Mouse (Mus musculus): Measurements from ENCODE around the gene Pheta2. TPM values are rescaled to one million over a fixed set of nuclear protein-coding genes. Genes with fewer than 3 reads are reported as not detected.
"Not testable (repeated sequence)": the region's sequence is repeated elsewhere in the genome, so short reads cannot be mapped to it uniquely, and the experiment has no call there.

Pheta2 gene
- total RNA-seq, 2 experiments from 2014 or later = 1.1 to 1.2 TPM

DNA sequence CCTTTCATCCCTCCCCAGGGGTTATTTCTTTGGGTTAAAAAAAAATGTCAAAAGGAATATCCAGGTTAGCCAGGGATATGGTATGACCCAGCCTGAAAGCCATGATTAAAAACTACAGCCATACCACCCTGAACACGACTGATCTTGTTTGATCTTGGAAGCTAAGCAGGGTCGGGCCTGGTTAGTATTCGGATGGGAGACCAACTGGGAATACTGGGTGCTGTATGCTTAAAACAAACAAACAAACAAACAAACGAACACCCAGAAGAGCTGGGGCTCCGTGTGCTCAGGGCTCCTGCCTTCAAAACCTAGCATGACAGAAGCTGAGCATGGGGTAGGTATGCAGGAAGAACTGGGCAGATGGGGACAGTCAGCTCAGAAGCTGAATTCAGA, 3.8 kb downstream of the Pheta2 start:
- intact Hi-C loops (cut with DNase I) = no loop called here
- no peak for DNase-seq

DNA sequence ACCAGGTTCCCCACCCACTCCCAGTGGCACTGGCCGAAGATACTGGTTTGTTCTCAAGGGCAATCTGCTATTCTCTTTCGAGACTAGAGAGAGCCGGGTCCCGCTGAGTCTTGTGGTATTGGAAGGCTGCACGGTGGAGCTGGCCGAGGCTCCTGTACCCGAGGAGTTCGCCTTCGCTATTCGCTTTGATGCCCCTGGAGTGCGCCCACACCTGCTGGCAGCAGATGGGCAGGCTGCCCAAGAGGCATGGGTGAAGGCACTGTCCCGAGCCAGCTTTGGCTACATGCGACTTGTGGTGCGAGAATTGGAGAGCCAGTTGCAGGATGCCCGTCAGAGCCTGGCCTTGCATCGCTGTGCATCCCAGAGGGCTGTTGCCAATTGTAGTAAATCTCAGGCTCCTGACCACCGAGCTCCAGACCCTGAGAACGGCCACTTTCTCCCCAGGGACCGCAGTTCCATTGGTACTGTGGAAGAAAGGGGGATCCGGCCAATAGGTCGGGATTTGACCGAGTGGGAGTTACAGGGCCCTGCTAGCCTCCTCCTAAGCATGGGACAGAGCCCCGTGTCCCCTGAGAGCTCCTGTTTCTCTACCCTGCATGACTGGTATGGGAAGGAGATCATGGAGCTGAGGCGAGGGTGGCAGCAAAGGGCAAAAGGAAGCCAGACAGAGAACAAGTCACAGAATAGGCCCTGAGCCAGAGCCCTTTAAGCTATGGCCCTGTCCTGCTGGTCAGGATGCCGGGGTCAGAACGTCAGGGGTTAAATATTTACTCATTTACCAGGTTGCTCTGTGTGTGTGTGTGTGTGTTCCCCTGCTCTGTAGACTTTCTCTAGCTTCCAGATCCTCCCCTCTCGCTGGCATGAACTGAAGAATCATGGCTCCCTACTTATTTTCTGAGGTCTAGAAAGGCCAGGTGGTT, 4.9 kb downstream of the Pheta2 start:
- intact Hi-C loops (cut with DNase I) = no loop called here
- no peak for DNase-seq

DNA sequence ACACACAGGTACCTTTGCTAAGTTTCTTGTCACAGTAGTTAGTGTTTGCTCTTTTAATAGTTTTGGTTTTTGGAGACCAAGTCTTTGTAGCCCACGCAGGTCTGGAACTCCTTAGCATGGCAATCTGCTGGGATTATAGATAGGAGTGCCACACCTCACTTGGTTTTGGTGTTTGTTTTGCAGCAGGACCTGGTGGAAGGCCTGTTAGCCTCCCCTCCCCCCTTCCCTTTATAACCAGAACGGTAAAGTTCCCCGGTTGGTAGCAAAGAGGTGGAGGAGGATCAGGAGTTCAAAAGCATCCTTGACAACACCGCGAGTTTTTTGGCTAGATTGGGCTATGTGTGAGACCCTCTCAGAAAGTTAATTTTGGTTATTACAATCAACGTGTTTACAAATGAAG, 6.2 kb downstream of the Pheta2 start:
- DNase-seq = no peak
- intact Hi-C loops (cut with DNase I) = no loop called here

- intact Hi-C loops (cut with DNase I) = no loop called here
- DNase-seq = peak; percentile 98
Observed at GRCm38 (mm10) chr15:82345820-82346470, 7.2 kb downstream of the Pheta2 start.

- DNase-seq = no peak
- intact Hi-C loops (cut with DNase I) = no loop called here
Observed at GRCm38 (mm10) chr15:82346580-82347302, 8.0 kb downstream of the Pheta2 start.

GRCm38 (mm10) chr15:82347303-82347676, 8.5 kb downstream of the Pheta2 start:
- DNase-seq = no peak
- intact Hi-C loops (cut with DNase I) = no loop called here

DNA sequence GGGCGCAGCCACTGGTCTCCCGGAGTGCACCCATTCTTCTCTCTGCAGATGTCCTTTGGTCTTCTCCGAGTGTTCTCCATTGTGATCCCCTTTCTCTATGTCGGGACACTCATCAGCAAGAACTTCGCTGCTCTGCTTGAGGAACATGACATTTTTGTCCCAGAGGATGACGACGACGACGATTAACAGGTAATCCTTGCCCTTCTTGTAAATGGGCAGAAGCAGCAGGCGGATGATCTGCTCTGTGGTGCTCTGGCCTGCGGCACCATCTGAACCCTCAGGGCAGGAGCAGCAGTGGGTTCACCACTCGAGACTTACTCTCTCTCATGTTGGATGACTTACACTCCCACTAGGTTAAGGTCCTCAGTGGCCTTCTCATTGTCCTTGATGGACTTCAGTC, 9.1 kb downstream of the Pheta2 start:
- intact Hi-C loops (cut with DNase I) = no loop called here

GRCm38 (mm10) chr15:82348258-82348998, 9.7 kb downstream of the Pheta2 start:
- DNase-seq = no peak
- intact Hi-C loops (cut with DNase I) = no loop called here

More for the DNA sequence above, 9.1 kb downstream of the Pheta2 start:
- no peak for DNase-seq

DNA sequence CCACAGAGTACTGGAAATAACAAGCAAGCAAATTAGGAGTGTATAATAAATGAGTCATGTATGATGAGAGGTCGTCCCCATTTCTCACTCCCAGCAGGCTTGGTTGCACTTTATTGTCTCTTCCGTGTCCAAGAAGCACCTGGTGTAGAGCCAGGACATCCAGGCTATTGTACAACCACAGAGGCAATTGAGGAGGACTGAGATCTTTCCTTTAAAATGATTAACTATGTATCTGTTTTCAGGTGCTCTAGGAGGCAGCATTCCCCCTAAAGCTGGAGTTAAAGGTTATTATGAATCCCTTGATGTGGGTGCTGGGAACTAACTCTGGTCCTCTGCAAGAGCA, 10.2 kb downstream of the Pheta2 start:
- intact Hi-C loops (cut with DNase I) = no loop called here
- DNase-seq = no peak

DNA sequence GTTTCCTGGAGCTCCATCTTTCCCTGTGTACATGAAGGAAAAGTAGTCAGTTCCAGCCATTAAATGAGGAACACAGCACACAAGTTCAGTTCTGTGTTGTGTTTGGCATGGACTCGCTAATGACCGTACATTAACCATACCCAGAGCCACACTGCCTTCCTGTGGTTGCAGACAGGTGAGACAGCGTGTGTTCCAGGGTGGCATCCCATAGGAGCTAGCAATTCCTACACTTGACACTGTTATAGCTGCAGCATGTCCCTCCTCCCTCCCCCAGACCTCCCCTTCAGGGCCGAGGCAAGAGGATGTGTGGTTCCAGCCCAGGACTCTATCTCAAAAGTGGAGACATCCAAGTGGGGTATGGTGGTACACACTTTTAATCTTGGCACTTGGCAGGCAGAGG, 11.6 kb downstream of the Pheta2 start:
- intact Hi-C loops (cut with DNase I) = no loop called here
- DNase-seq = no peak

GRCm38 (mm10) chr15:82351480-82351879, 12.7 kb downstream of the Pheta2 start:
- no peak for DNase-seq
- intact Hi-C loops (cut with DNase I) = no loop called here

DNA sequence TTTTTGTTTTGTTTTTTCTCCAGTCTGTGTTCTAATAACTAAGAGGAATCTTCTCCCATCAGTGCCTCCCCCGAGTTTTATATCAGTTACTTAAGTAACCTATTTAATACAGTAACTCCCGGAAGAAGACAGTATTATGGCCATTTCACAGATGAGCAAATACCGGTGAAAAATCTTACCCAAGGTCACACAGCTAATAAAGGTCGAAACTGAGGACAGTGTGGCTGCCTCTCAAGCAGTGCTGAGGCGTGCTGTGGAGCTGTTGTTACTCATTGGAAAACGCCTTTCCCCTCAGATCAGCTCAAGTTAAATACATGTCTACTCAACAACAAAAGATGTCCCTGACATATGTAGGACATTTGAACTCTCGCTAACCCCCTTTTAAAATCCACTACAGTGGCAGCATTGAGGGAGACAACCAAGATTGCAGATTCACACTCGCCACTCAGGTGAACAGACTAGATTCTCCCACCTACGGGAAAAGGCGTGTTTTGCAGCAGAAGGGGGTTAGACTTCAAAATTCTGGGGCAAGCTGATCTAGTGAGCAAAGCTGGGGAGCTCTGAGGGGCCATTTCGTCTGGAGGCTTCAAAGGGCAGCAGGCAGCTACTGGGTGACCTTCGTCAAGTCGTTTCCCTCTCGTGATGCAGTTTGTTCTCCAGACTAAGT, 14.5 kb downstream of the Pheta2 start:
- DNase-seq = no peak
- intact Hi-C loops (cut with DNase I) = no loop called here

DNA sequence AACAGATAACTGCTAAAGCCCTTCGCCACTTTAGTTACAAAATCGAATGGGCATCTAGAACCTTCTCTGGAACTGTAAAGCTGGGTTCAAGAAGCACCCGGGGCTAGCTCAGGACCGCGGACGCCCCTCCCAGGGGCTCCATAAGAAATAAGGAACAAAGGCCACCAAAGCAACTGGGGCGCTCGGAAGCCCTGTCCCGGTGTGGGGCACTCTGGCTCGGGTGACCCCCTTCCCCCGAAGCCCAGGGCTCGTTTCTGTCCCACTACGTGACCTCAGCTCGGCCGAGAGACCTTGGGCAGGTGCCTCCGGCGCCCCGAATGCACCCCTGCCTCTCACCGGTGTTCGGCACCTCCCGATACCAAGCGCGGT, 15.0 kb downstream of the Pheta2 start:
- intact Hi-C loops (cut with DNase I) = no loop called here
- DNase-seq = no peak

DNA sequence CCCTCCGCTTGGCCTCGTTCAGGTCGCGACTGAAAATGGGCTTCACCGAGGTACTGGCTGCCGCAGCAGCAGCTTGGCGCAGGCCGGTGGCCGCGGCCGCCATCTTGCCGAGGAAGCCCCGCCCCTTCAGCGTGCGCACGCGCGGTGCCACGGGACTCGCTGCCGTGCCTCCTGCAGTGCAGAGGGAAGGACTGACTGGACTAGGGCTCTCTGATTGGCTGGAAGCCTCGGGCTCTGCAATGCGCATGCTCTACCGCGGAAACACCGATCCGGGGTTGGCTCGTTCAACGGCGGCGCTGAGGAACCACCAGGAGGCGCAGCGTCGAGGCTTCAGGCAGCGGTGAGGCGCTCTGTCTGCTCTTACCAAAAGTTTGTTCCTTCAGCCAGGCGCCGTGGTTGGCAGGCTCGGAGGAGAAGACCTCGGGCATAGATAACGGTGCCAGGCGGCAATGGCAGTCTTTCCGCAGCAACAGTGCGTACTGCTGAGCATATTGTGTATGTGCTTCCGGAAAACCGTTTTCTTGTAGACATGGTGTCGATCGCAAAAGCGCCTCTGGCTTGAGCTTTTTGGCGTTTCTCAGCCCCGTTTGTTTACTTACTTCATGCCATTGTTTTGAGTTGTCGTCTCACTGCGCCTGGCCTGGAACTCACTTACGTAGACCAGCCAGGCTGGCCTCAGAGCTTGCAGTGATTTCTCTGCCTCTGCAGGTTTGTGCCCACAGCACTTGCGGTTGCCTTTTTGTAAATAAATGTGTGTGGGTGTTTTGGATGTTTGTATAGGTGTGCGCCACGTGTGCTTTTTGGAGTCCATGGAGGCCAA, 15.6 kb downstream of the Pheta2 start, which contains the start of gene Ndufa6:
Gene Ndufa6 (minus strand): TSS at position 197 of the 820 bp plus-strand sequence.
- intact Hi-C loops (cut with DNase I) = no loop called here
- DNase-seq = peak; percentile 99

DNA sequence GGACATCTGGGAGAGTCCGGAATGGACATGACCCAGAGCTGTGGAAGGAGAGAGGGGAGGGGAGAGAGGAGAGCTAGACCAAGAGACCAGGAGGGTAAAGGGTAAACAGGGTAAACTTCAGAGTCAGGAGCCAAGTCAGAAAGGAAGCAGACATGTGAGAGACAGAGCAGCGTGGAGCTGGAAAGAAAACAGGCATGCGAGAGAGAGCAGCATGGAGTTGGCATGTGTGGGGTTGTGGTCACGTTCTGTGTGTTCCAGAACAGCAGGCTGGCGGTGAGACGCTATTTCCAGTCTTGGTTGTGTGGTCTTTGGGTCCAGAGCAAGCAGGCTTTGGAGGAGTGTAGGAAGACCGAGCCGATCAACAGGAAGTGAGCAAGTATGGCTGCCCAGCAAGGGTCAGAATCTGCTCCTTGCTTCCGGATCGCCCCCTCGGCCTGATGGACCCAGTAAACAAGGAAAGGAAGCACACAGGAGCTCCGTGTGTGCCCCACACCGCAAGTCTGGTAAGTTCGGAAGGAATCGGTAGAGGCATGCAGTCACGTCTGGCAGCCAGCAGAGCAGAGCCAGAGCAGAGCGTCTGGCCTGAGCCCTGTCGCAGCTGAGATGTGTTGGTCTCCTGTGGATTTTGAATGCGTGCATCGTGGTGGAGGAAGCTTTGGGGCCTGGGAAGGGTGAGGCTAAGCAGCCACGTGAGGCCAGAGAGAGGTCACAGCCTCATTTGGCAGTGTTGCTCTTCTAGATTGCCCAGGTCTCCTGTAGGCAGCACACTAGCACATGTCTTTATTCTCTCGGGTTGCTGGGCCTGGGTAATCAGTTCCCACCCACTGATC, 19.9 kb downstream of the Pheta2 start:
- intact Hi-C loops (cut with DNase I) = no loop called here
- DNase-seq = no peak

- DNase-seq = no peak
- intact Hi-C loops (cut with DNase I) = no loop called here
Observed at GRCm38 (mm10) chr15:82361459-82362018, 22.8 kb downstream of the Pheta2 start.

- intact Hi-C loops (cut with DNase I) = no loop called here
- DNase-seq = no peak
Observed at GRCm38 (mm10) chr15:82362234-82362633, 23.5 kb downstream of the Pheta2 start.

- DNase-seq; intact Hi-C loops (cut with DNase I): not testable (repeated sequence)
Observed at GRCm38 (mm10) chr15:82363801-82364200, 25.1 kb downstream of the Pheta2 start.

Measured in left cerebral cortex, postnatal 4 days (tissue).